Comparison of ENCODE assay signal across 33 mouse cellular contexts in genomic region chr4:119389184-119389583, GRCm38 (mm10). TPM values are rescaled to one million over a fixed set of nuclear protein-coding genes. Genes with fewer than 3 reads are reported as not detected.
DNase-seq lines count a peak whose midpoint lies in the region; ATAC-seq and TF ChIP-seq lines count a peak whose summit lies in the region.
"Had no signal": no experiment of that assay in that cellular context is flagged by ENCODE, and none has a peak within 500 bp of the region (broad histone marks: within the 10 kb centered on the region; RNA-seq: fewer than 3 reads in every experiment).

No protein-coding gene starts in this region.

- no peak for TF ChIP-seq CTCF in kidney, postnatal 0 days (IDR thresholded peaks at IDR 0.05; ENCODE audit: low read depth)

- WGBS in kidney, postnatal 0 days = 36% methylated on average over 3 of the region's 3 CpGs

- no peak overlapping the region for H3K4me2 ChIP-seq in kidney, postnatal 0 days (ENCODE audit: low read length)
- H3K4me2 ChIP-seq: embryonic facial prominence, embryonic 13.5 days; forebrain, embryonic 15.5 days; heart, embryonic 12.5 days; hindbrain, embryonic 15.5 days; limb, embryonic 12.5 days; liver, embryonic 13.5 days; midbrain, embryonic 11.5 days had no signal

- H3K9ac ChIP-seq in kidney, postnatal 0 days (ENCODE audit: low read depth, low read length) = no peak overlapping the region
- H3K9ac ChIP-seq: embryonic facial prominence, embryonic 13.5 days; forebrain, embryonic 15.5 days; heart, embryonic 12.5 days; hindbrain, embryonic 15.5 days; limb, embryonic 12.5 days; liver, embryonic 13.5 days had no signal

- H3K4me1 ChIP-seq in kidney, postnatal 0 days (replicated peaks; ENCODE audit: insufficient read depth, low read length) = no peaks in the 10 kb centered on the region
- H3K4me1 ChIP-seq: embryonic facial prominence, embryonic 13.5 days; forebrain, embryonic 15.5 days; heart, embryonic 12.5 days; hindbrain, embryonic 15.5 days; limb, embryonic 12.5 days; liver, embryonic 13.5 days had no signal

- H3K9me3 ChIP-seq in kidney, postnatal 0 days (replicated peaks; ENCODE audit: low read length) = no peaks in the 10 kb centered on the region
- H3K9me3 ChIP-seq: forebrain, embryonic 10.5 days; forebrain, embryonic 15.5 days; hindbrain, embryonic 15.5 days; limb, embryonic 12.5 days; liver, embryonic 13.5 days had no signal

- intact Hi-C loops in left cerebral cortex, postnatal 14 days (cut with DNase I) = no loop called here

- peak; percentile 23 for DNase-seq in retina, postnatal 1 day
- no peak for DNase-seq in retina, embryonic 14.5 days (ENCODE audit: low spot score)
- peak; percentile 58 to 69 for DNase-seq in kidney, adult 8-10 months
- DNase-seq in kidney, postnatal 0 days (ENCODE audit: low spot score) = peak; percentile 65
- peak; percentile 43 to 68 for DNase-seq in kidney, postnatal 4 days
- no peak for DNase-seq in cerebellum, postnatal 4 days (ENCODE audit: low spot score in 2 of 2)
- DNase-seq in adrenal gland, postnatal 25 days = no peak
- no peak for DNase-seq in left cerebral cortex, postnatal 14 days (ENCODE audit: low spot score in 2 of 2)
- DNase-seq: adrenal gland, adult 2 months; B cell, adult 2 months; cerebellum, adult 2 months; cerebellum, postnatal 14 days; heart, adult 2 months; heart, postnatal 4 days; liver, embryonic 13.5 days; lung, adult 2 months; lung, postnatal 10 days had no signal

- peak; percentile 93 for ATAC-seq in kidney, postnatal 0 days (replicated peaks; ENCODE audit: low FRiP score, low read depth)
- ATAC-seq: activated CD4-positive, CD25-positive, alpha-beta regulatory T cell, adult 4 months; forebrain, embryonic 15.5 days; inflammation-experienced regulatory T-cells, adult 6 months; midbrain, embryonic 16.5 days had no signal

- no peaks in the 10 kb centered on the region for H3K36me3 ChIP-seq in kidney, postnatal 0 days (ENCODE audit: insufficient read depth, low read length)
- H3K36me3 ChIP-seq: embryonic facial prominence, embryonic 13.5 days; forebrain, embryonic 10.5 days; forebrain, embryonic 15.5 days; heart, embryonic 12.5 days; limb, embryonic 12.5 days; liver, embryonic 13.5 days had no signal

- no peaks in the 10 kb centered on the region for H3K27me3 ChIP-seq in kidney, postnatal 0 days (ENCODE audit: insufficient read depth, low read length)
- H3K27me3 ChIP-seq: embryonic facial prominence, embryonic 13.5 days; forebrain, embryonic 15.5 days; heart, embryonic 12.5 days; hindbrain, embryonic 15.5 days; limb, embryonic 12.5 days; liver, embryonic 13.5 days had no signal

- no peak overlapping the region for H3K4me3 ChIP-seq in kidney, postnatal 0 days (replicated peaks; ENCODE audit: low read depth, low read length)
- H3K4me3 ChIP-seq: embryonic facial prominence, embryonic 13.5 days; forebrain, embryonic 10.5 days; forebrain, embryonic 15.5 days; heart, adult 2 months; heart, embryonic 12.5 days; hindbrain, embryonic 15.5 days; limb, embryonic 12.5 days; liver, embryonic 13.5 days had no signal

- H3K27ac ChIP-seq in kidney, postnatal 0 days = no peak overlapping the region
- H3K27ac ChIP-seq: embryonic facial prominence, embryonic 13.5 days; forebrain, embryonic 10.5 days; forebrain, embryonic 15.5 days; heart, adult 2 months; hindbrain, embryonic 15.5 days; limb, embryonic 12.5 days; liver, embryonic 13.5 days had no signal

RNA-seq across cellular contexts. Expression of gene Ccdc30, which starts 26.1 kb away (rescaled TPM):
- 6.6 and 7.6 TPM in 2 replicates for polyA plus RNA-seq in kidney, postnatal 0 days (2015; fragmentation: Nextera tagmentation; extraction: Ambion mirVana)
- total RNA-seq in adrenal gland, postnatal 25 days (2021) = 12.5 and 15.9 TPM in 2 replicates
- total RNA-seq in left cerebral cortex, postnatal 14 days (2021) = 10 to 100 TPM; 19.4 to 19.8 TPM

RNA-seq across cellular contexts. Expression of gene Ppcs, which starts 33.0 kb away (rescaled TPM):
- polyA plus RNA-seq in kidney, postnatal 0 days (2015; fragmentation: Nextera tagmentation; extraction: Ambion mirVana) = 64.5 and 68.0 TPM in 2 replicates
- total RNA-seq in adrenal gland, postnatal 25 days (2021) = 45.9 and 48.6 TPM in 2 replicates
- total RNA-seq in left cerebral cortex, postnatal 14 days (2021) = 1 to 10 TPM; 4.5 to 5.7 TPM

RNA-seq across cellular contexts. Expression of gene Zmynd12, which starts 33.4 kb away (rescaled TPM):
- 1.6 and 1.7 TPM in 2 replicates for polyA plus RNA-seq in kidney, postnatal 0 days (2015; fragmentation: Nextera tagmentation; extraction: Ambion mirVana)
- total RNA-seq in adrenal gland, postnatal 25 days (2021) = 2.3 and 4.5 TPM in 2 replicates
- under 1 TPM in 1 of 2 experiments, not detected in 1; 0.23 TPM for total RNA-seq in left cerebral cortex, postnatal 14 days (2021)
- total RNA-seq: gastrocnemius, adult 8-10 months; gastrocnemius, postnatal 4 days; heart, adult 2 months; heart, postnatal 4 days; layer of hippocampus, postnatal 10 days; megakaryocyte progenitor cell, adult 5-6 weeks; neutrophil, adult 5-6 weeks had no signal
- polyA plus RNA-seq: activated CD4-positive, CD25-positive, alpha-beta regulatory T cell, adult 4 months; embryonic facial prominence, embryonic 13.5 days; heart, embryonic 12.5 days; inflammation-experienced regulatory T-cells, adult 6 months; midbrain, embryonic 11.5 days; neural tube, embryonic 11.5 days had no signal

Comparison
In these comparisons a context has a peak if more than half of its experiments do, and no peak if none do; other contexts are left out.
1. DNase-seq: peak in retina, postnatal 1 day (single experiment), kidney, adult 8-10 months (2 of 2), kidney, postnatal 0 days (single experiment) and kidney, postnatal 4 days (2 of 2); none in retina, embryonic 14.5 days (single experiment), cerebellum, postnatal 4 days (0 of 2), adrenal gland, postnatal 25 days (single experiment) and left cerebral cortex, postnatal 14 days (0 of 2).